9 mouse cellular contexts compared by ENCODE assay signal in the genomic region with DNA sequence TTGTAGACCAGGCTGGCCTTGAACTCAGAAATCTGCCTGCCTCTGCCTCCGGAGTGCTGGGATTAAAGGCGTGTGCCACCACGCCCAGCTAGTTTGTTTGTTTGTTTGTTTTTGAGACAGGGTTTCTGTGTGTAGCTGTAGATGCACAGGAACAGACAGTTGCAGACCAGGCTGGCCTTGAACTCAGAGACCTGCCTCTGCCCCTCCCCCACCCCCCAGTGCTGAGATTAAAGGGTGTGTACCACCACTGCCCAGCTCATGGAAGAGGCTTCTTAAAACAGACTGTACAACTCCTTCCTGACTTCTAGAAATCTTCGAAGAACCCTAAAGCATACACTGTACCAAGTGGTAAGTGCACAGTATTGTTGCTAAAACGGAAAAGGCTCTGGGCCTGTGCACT. TPM values are rescaled to one million over a fixed set of nuclear protein-coding genes. Genes with fewer than 3 reads are reported as not detected.
A peak's percentile ranks its signal among the peaks of the same experiment; 100 is the strongest.
DNase-seq lines count a peak whose midpoint lies in the region; ATAC-seq lines count a peak whose summit lies in the region.
"Had no signal": no experiment of that assay in that cellular context is flagged by ENCODE, and none has a peak within 500 bp of the region (broad histone marks: within the 10 kb centered on the region; RNA-seq: fewer than 3 reads in every experiment).

No protein-coding gene starts in this region.

- 84% methylated on average over 5 of the region's 5 CpGs for WGBS in heart, embryonic 15.5 days
- WGBS in hindbrain, embryonic 13.5 days, result 89% methylated on average over 5 of the region's 5 CpGs
- 76% methylated on average over 5 of the region's 5 CpGs for WGBS in liver, embryonic 16.5 days (ENCODE audit: insufficient replicate concordance)

- no peak overlapping the region for H3K27ac ChIP-seq in heart, embryonic 15.5 days
- H3K27ac ChIP-seq in hindbrain, embryonic 13.5 days, result no peak overlapping the region
- peak overlapping the region; percentile 99; the same call in 1 of the 2 replicates for H3K27ac ChIP-seq in liver, embryonic 16.5 days (ENCODE audit: low read length)

- H3K9ac ChIP-seq in heart, embryonic 15.5 days, result no peak overlapping the region
- H3K9ac ChIP-seq in hindbrain, embryonic 13.5 days, result 0 out of 2 replicates have a peak overlapping the region, but pooled peaks have one; percentile 31
- H3K9ac ChIP-seq in liver, embryonic 16.5 days (ENCODE audit: low read depth, low read length), result peak overlapping the region; percentile 99

- peaks cover 25% of the 10 kb centered on the region for H3K36me3 ChIP-seq in heart, embryonic 15.5 days
- H3K36me3 ChIP-seq in hindbrain, embryonic 13.5 days, result peaks cover 40% of the 10 kb centered on the region
- H3K36me3 ChIP-seq in liver, embryonic 16.5 days (ENCODE audit: control insufficient read depth, insufficient read depth), result peaks cover 31% of the 10 kb centered on the region

- H3K4me2 ChIP-seq in heart, embryonic 15.5 days, result peak overlapping the region; percentile 70
- H3K4me2 ChIP-seq in hindbrain, embryonic 13.5 days, result peak overlapping the region; percentile 84
- peak overlapping the region; percentile 78 for H3K4me2 ChIP-seq in liver, embryonic 16.5 days (ENCODE audit: low read depth, low read length)

- no peak for DNase-seq in heart, adult 9 months (ENCODE audit: low spot score in 2 of 2)
- DNase-seq in ES-CJ7 (ENCODE audit: low read depth, low spot score), result peak; percentile 69
- no peak for DNase-seq in right cerebral cortex, postnatal 10 days (ENCODE audit: low spot score in 2 of 2)
- no peak for DNase-seq in spleen, postnatal 10 days (ENCODE audit: low spot score in 2 of 2)
- no peak for DNase-seq in adrenal gland, postnatal 10 days
- DNase-seq: layer of hippocampus, postnatal 36 days had no signal

- H3K27me3 ChIP-seq in heart, embryonic 15.5 days, result no peaks in the 10 kb centered on the region
- no peaks in the 10 kb centered on the region for H3K27me3 ChIP-seq in hindbrain, embryonic 13.5 days
- H3K27me3 ChIP-seq in liver, embryonic 16.5 days (ENCODE audit: control insufficient read depth, insufficient read depth, low read depth, low read length), result no peaks in the 10 kb centered on the region

- no peaks in the 10 kb centered on the region for H3K9me3 ChIP-seq in heart, embryonic 15.5 days (replicated peaks)
- no peaks in the 10 kb centered on the region for H3K9me3 ChIP-seq in hindbrain, embryonic 13.5 days
- H3K9me3 ChIP-seq in liver, embryonic 16.5 days (replicated peaks; ENCODE audit: control insufficient read depth, low read length), result no peaks in the 10 kb centered on the region

- peaks cover 20% of the 10 kb centered on the region for H3K4me1 ChIP-seq in heart, embryonic 15.5 days (replicated peaks)
- peaks cover 24% of the 10 kb centered on the region for H3K4me1 ChIP-seq in hindbrain, embryonic 13.5 days (replicated peaks)
- peaks cover 19% of the 10 kb centered on the region for H3K4me1 ChIP-seq in liver, embryonic 16.5 days (ENCODE audit: control insufficient read depth, low read depth, low read length)

- H3K4me3 ChIP-seq in heart, embryonic 15.5 days, result peak overlapping the region; percentile 98; the same call in 1 of the 2 replicates
- H3K4me3 ChIP-seq in hindbrain, embryonic 13.5 days, result peak overlapping the region; percentile 89; the same call in 1 of the 2 replicates
- H3K4me3 ChIP-seq in liver, embryonic 16.5 days (ENCODE audit: low read depth, low read length), result peak overlapping the region; percentile 95

- no peak for ATAC-seq in heart, embryonic 15.5 days (replicated peaks; ENCODE audit: insufficient number of reproducible peaks, insufficient read depth, low FRiP score, low read depth)
- ATAC-seq in hindbrain, embryonic 13.5 days (ENCODE audit: low FRiP score), result no peak
- no peak for ATAC-seq in liver, embryonic 16.5 days (ENCODE audit: low read depth)

RNA-seq across cellular contexts. Expression of a gene that starts 25.2 kb away (rescaled TPM):
- 55.4 and 63.7 TPM in 2 replicates for polyA plus RNA-seq in heart, embryonic 15.5 days (2015; fragmentation: Nextera tagmentation; extraction: Ambion mirVana)
- polyA plus RNA-seq in hindbrain, embryonic 13.5 days (2015; fragmentation: Nextera tagmentation; extraction: Ambion mirVana), result 94.4 and 104 TPM in 2 replicates
- 19.2 and 19.4 TPM in 2 replicates for polyA plus RNA-seq in liver, embryonic 16.5 days (2015; fragmentation: Nextera tagmentation; extraction: Ambion mirVana)
- 10 to 100 TPM; 32.6 to 35.1 TPM for total RNA-seq in adrenal gland, postnatal 10 days (2021)

RNA-seq across cellular contexts. Expression of a gene that starts 27.5 kb away (rescaled TPM):
- polyA plus RNA-seq in heart, embryonic 15.5 days (2015; fragmentation: Nextera tagmentation; extraction: Ambion mirVana), result 115 and 118 TPM in 2 replicates
- polyA plus RNA-seq in hindbrain, embryonic 13.5 days (2015; fragmentation: Nextera tagmentation; extraction: Ambion mirVana), result 98.0 and 101 TPM in 2 replicates
- 71.7 and 77.4 TPM in 2 replicates for polyA plus RNA-seq in liver, embryonic 16.5 days (2015; fragmentation: Nextera tagmentation; extraction: Ambion mirVana)
- 10 to 100 TPM; 60.1 to 72.7 TPM for total RNA-seq in adrenal gland, postnatal 10 days (2021)

RNA-seq across cellular contexts. Expression of a gene that starts 31.8 kb away (rescaled TPM):
- 43.2 and 46.8 TPM in 2 replicates for polyA plus RNA-seq in heart, embryonic 15.5 days (2015; fragmentation: Nextera tagmentation; extraction: Ambion mirVana)
- 58.0 and 59.1 TPM in 2 replicates for polyA plus RNA-seq in hindbrain, embryonic 13.5 days (2015; fragmentation: Nextera tagmentation; extraction: Ambion mirVana)
- 2.2 and 3.3 TPM in 2 replicates for polyA plus RNA-seq in liver, embryonic 16.5 days (2015; fragmentation: Nextera tagmentation; extraction: Ambion mirVana)
- total RNA-seq in adrenal gland, postnatal 10 days (2021), result 10 to 100 TPM; 27.5 to 58.4 TPM

Comparison
In these comparisons a context has a peak if more than half of its experiments do, and no peak if none do; other contexts are left out.
1. RNA of a gene that starts 31.8 kb away (polyA plus RNA-seq): 58.0 to 59.1 TPM in hindbrain, embryonic 13.5 days and 43.2 to 46.8 TPM in heart, embryonic 15.5 days; 2.2 to 3.3 TPM in liver, embryonic 16.5 days; every median in the first group is over 10 times any median in the second.
2. Peak in every context shown above with its lines, with median percentiles within 50 percentile points of each other: H3K4me2 ChIP-seq and H3K4me3 ChIP-seq.